ENCODE assay signal across 14 mouse cellular contexts in the genomic region with DNA sequence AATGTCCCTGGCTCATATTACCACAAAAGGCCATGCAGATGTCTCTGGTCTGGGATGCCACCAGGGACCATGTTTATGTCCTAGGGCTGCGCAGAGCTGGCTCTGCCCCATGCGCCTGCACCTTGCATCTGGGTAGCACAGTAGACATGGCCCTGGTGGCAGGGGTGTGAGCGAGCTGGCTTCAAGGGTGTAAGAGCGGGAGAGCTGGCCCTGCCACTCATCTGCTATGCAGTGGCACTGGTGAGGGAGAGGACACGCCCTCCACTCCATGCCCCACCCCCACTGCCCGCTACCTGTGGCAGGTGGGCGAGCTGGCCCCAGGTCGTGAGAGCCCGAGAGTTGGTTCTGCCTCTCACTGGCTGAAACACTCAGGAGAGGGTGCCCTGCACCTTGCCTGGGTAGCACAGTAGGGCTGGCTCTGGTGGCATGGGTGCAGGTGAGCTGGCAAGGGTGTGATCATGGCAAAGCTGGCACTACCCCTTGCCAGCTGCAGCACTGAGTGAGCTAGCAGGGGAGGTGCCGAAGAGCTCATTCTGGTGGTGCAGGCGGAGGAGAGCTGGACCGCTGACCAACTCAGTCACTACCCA. TPM values are rescaled to one million over a fixed set of nuclear protein-coding genes. Genes with fewer than 3 reads are reported as not detected.
DNase-seq lines count a peak whose midpoint lies in the region; ATAC-seq and TF ChIP-seq lines count a peak whose summit lies in the region.
"Had no signal": no experiment of that assay in that cellular context is flagged by ENCODE, and none has a peak within 500 bp of the region (broad histone marks: within the 10 kb centered on the region; RNA-seq: fewer than 3 reads in every experiment).

No protein-coding gene starts in this region.

- ATAC-seq in forebrain, embryonic 13.5 days = 0 out of 2 replicates have a peak, but pooled peaks have one; percentile 20
- no peak for ATAC-seq in forebrain, embryonic 11.5 days (replicated peaks; ENCODE audit: low FRiP score)
- 0 out of 2 replicates have a peak, but pooled peaks have one; percentile 27 for ATAC-seq in hindbrain, embryonic 16.5 days
- peak; percentile 39; the same call in 1 of the 2 replicates for ATAC-seq in midbrain, embryonic 11.5 days (ENCODE audit: low FRiP score)
- no peak for ATAC-seq in midbrain, postnatal 0 days (ENCODE audit: low FRiP score)
- ATAC-seq in stomach, embryonic 14.5 days (ENCODE audit: insufficient number of reproducible peaks, insufficient read depth, low FRiP score, low read depth) = peak; percentile 50; the same call in 1 of the 2 replicates
- ATAC-seq: intestine, embryonic 16.5 days had no signal

- TF ChIP-seq CTCF in midbrain, postnatal 0 days (IDR thresholded peaks at IDR 0.05) = no peak

- H3K27me3 ChIP-seq in forebrain, embryonic 13.5 days = no peaks in the 10 kb centered on the region
- no peaks in the 10 kb centered on the region for H3K27me3 ChIP-seq in forebrain, embryonic 11.5 days (ENCODE audit: control insufficient read depth, insufficient read depth, low read length)
- H3K27me3 ChIP-seq in hindbrain, embryonic 16.5 days (replicated peaks; ENCODE audit: control insufficient read depth, insufficient read depth, low read length) = no peaks in the 10 kb centered on the region
- no peaks in the 10 kb centered on the region for H3K27me3 ChIP-seq in hindbrain, embryonic 10.5 days (ENCODE audit: insufficient read depth, poor library complexity, severe bottlenecking)
- no peaks in the 10 kb centered on the region for H3K27me3 ChIP-seq in midbrain, embryonic 11.5 days (ENCODE audit: control insufficient read depth, insufficient read depth, low read length)
- H3K27me3 ChIP-seq in midbrain, postnatal 0 days (ENCODE audit: insufficient read depth, low read length) = no peaks in the 10 kb centered on the region
- no peaks in the 10 kb centered on the region for H3K27me3 ChIP-seq in stomach, embryonic 14.5 days (ENCODE audit: control insufficient read depth, insufficient read depth, low read length)
- H3K27me3 ChIP-seq: liver, embryonic 15.5 days had no signal

- no peak overlapping the region for H3K4me2 ChIP-seq in forebrain, embryonic 13.5 days
- H3K4me2 ChIP-seq in forebrain, embryonic 11.5 days (ENCODE audit: low read depth, low read length, severe bottlenecking) = no peak overlapping the region
- no peak overlapping the region for H3K4me2 ChIP-seq in hindbrain, embryonic 16.5 days (ENCODE audit: low read length)
- no peak overlapping the region for H3K4me2 ChIP-seq in midbrain, embryonic 11.5 days
- no peak overlapping the region for H3K4me2 ChIP-seq in midbrain, postnatal 0 days (ENCODE audit: low read depth, low read length, poor library complexity, severe bottlenecking)
- no peak overlapping the region for H3K4me2 ChIP-seq in stomach, embryonic 14.5 days (replicated peaks; ENCODE audit: low read depth, low read length)
- H3K4me2 ChIP-seq: liver, embryonic 15.5 days had no signal

- 98% methylated on average over 12 of the region's 12 CpGs for WGBS in forebrain, embryonic 13.5 days
- WGBS in forebrain, embryonic 11.5 days = 97% methylated on average over 12 of the region's 12 CpGs
- WGBS in hindbrain, embryonic 16.5 days = 96% methylated on average over 11 of the region's 12 CpGs
- WGBS in hindbrain, embryonic 10.5 days = 97% methylated on average over 12 of the region's 12 CpGs
- WGBS in midbrain, embryonic 11.5 days = 95% methylated on average over 12 of the region's 12 CpGs
- 97% methylated on average over 12 of the region's 12 CpGs for WGBS in midbrain, postnatal 0 days
- WGBS in stomach, embryonic 14.5 days = 93% methylated on average over 12 of the region's 12 CpGs

- H3K4me3 ChIP-seq in forebrain, embryonic 13.5 days = no peak overlapping the region
- H3K4me3 ChIP-seq in forebrain, embryonic 11.5 days (ENCODE audit: low read depth, low read length) = no peak overlapping the region
- H3K4me3 ChIP-seq in hindbrain, embryonic 16.5 days (ENCODE audit: low read length) = no peak overlapping the region
- H3K4me3 ChIP-seq in hindbrain, embryonic 10.5 days = no peak overlapping the region
- no peak overlapping the region for H3K4me3 ChIP-seq in midbrain, embryonic 11.5 days (ENCODE audit: low read depth, low read length)
- H3K4me3 ChIP-seq in midbrain, postnatal 0 days (ENCODE audit: low read depth, low read length) = no peak overlapping the region
- no peak overlapping the region for H3K4me3 ChIP-seq in stomach, embryonic 14.5 days (ENCODE audit: low read depth, low read length)
- H3K4me3 ChIP-seq: erythroblast, embryonic 14.5 days; gastrocnemius, adult 2 months; liver, embryonic 15.5 days had no signal

- DNase-seq in forebrain, embryonic 11.5 days (ENCODE audit: low spot score) = no peak
- no peak for DNase-seq in hindbrain, embryonic 10.5 days (ENCODE audit: low spot score)
- no peak for DNase-seq in midbrain, embryonic 11.5 days (ENCODE audit: low spot score, missing footprints)
- DNase-seq in midbrain, postnatal 0 days (ENCODE audit: low spot score) = no peak
- DNase-seq in adrenal gland, adult 18-20 months (ENCODE audit: low spot score in 2 of 2) = no peak
- DNase-seq: adrenal gland, postnatal 36 days; gastrocnemius, adult 2 months; right cerebral cortex, postnatal 25 days had no signal

- no peaks in the 10 kb centered on the region for H3K36me3 ChIP-seq in forebrain, embryonic 13.5 days (ENCODE audit: poor library complexity, severe bottlenecking)
- H3K36me3 ChIP-seq in forebrain, embryonic 11.5 days (ENCODE audit: control insufficient read depth, insufficient read depth, low read length) = no peaks in the 10 kb centered on the region; the same call in 1 of the 2 replicates
- no peaks in the 10 kb centered on the region for H3K36me3 ChIP-seq in hindbrain, embryonic 16.5 days (ENCODE audit: control insufficient read depth, insufficient read depth, low read length)
- H3K36me3 ChIP-seq in hindbrain, embryonic 10.5 days = peaks cover 23% of the 10 kb centered on the region
- H3K36me3 ChIP-seq in midbrain, embryonic 11.5 days (ENCODE audit: control insufficient read depth, insufficient read depth, low read length) = no peaks in the 10 kb centered on the region
- H3K36me3 ChIP-seq in midbrain, postnatal 0 days (ENCODE audit: insufficient read depth, low read length) = no peaks in the 10 kb centered on the region
- no peaks in the 10 kb centered on the region; the same call in 1 of the 2 replicates for H3K36me3 ChIP-seq in stomach, embryonic 14.5 days (ENCODE audit: control insufficient read depth, insufficient read depth, low read length)
- H3K36me3 ChIP-seq: liver, embryonic 15.5 days had no signal

- no peaks in the 10 kb centered on the region for H3K9me3 ChIP-seq in forebrain, embryonic 13.5 days (replicated peaks)
- no peaks in the 10 kb centered on the region for H3K9me3 ChIP-seq in forebrain, embryonic 11.5 days (ENCODE audit: control insufficient read depth, low read length)
- no peaks in the 10 kb centered on the region for H3K9me3 ChIP-seq in hindbrain, embryonic 16.5 days (ENCODE audit: control insufficient read depth, low read length)
- H3K9me3 ChIP-seq in hindbrain, embryonic 10.5 days = no peaks in the 10 kb centered on the region
- no peaks in the 10 kb centered on the region for H3K9me3 ChIP-seq in midbrain, embryonic 11.5 days (ENCODE audit: control insufficient read depth, low read length)
- no peaks in the 10 kb centered on the region for H3K9me3 ChIP-seq in midbrain, postnatal 0 days (ENCODE audit: low read length)
- no peaks in the 10 kb centered on the region for H3K9me3 ChIP-seq in stomach, embryonic 14.5 days (ENCODE audit: control insufficient read depth, low read depth, low read length)
- H3K9me3 ChIP-seq: liver, embryonic 15.5 days had no signal

- H3K4me1 ChIP-seq in forebrain, embryonic 13.5 days = peaks cover 21% of the 10 kb centered on the region
- H3K4me1 ChIP-seq in forebrain, embryonic 11.5 days (replicated peaks; ENCODE audit: control insufficient read depth, insufficient read depth, low read length) = peaks cover 7% of the 10 kb centered on the region
- no peaks in the 10 kb centered on the region; the same call in 1 of the 2 replicates for H3K4me1 ChIP-seq in hindbrain, embryonic 16.5 days (ENCODE audit: control insufficient read depth, insufficient read depth, low read depth, low read length)
- peaks cover 23% of the 10 kb centered on the region for H3K4me1 ChIP-seq in hindbrain, embryonic 10.5 days (replicated peaks)
- H3K4me1 ChIP-seq in midbrain, embryonic 11.5 days (ENCODE audit: control insufficient read depth, insufficient read depth, low read length) = peaks cover 3% of the 10 kb centered on the region; the same call in 1 of the 2 replicates
- H3K4me1 ChIP-seq in midbrain, postnatal 0 days (ENCODE audit: insufficient read depth, low read length) = no peaks in the 10 kb centered on the region
- 0 out of 2 replicates have a peak, but pooled peaks cover 8% of the 10 kb centered on the region for H3K4me1 ChIP-seq in stomach, embryonic 14.5 days (ENCODE audit: control insufficient read depth, insufficient read depth, low read length)
- H3K4me1 ChIP-seq: liver, embryonic 15.5 days had no signal

- H3K9ac ChIP-seq in forebrain, embryonic 13.5 days = no peak overlapping the region
- no peak overlapping the region for H3K9ac ChIP-seq in forebrain, embryonic 11.5 days (ENCODE audit: low read length)
- no peak overlapping the region for H3K9ac ChIP-seq in hindbrain, embryonic 16.5 days (ENCODE audit: low read depth, low read length)
- no peak overlapping the region for H3K9ac ChIP-seq in midbrain, embryonic 11.5 days (ENCODE audit: low read length)
- no peak overlapping the region for H3K9ac ChIP-seq in midbrain, postnatal 0 days (replicated peaks; ENCODE audit: low read length, poor library complexity, severe bottlenecking)
- H3K9ac ChIP-seq in stomach, embryonic 14.5 days (replicated peaks; ENCODE audit: low read depth, low read length) = no peak overlapping the region
- H3K9ac ChIP-seq: liver, embryonic 15.5 days had no signal

- H3K27ac ChIP-seq in forebrain, embryonic 13.5 days = no peak overlapping the region
- H3K27ac ChIP-seq in forebrain, embryonic 11.5 days (ENCODE audit: low read depth, low read length) = no peak overlapping the region
- no peak overlapping the region for H3K27ac ChIP-seq in hindbrain, embryonic 16.5 days (ENCODE audit: low read depth, low read length)
- H3K27ac ChIP-seq in hindbrain, embryonic 10.5 days = no peak overlapping the region
- H3K27ac ChIP-seq in midbrain, embryonic 11.5 days (ENCODE audit: low read depth, low read length) = no peak overlapping the region
- no peak overlapping the region for H3K27ac ChIP-seq in midbrain, postnatal 0 days (ENCODE audit: low read depth, low read length)
- no peak overlapping the region for H3K27ac ChIP-seq in stomach, embryonic 14.5 days (ENCODE audit: low read length)
- H3K27ac ChIP-seq: gastrocnemius, adult 2 months; liver, embryonic 15.5 days had no signal

RNA-seq across cellular contexts. Expression of gene Pawr, which starts 24.8 kb away (rescaled TPM):
- polyA plus RNA-seq in forebrain, embryonic 13.5 days (2015; fragmentation: Nextera tagmentation; extraction: Ambion mirVana) = 4.3 and 4.7 TPM in 2 replicates
- polyA plus RNA-seq in forebrain, embryonic 11.5 days (2014; fragmentation: Nextera tagmentation; extraction: Ambion mirVana) = 18.3 and 20.5 TPM in 2 replicates
- 2.3 and 2.8 TPM in 2 replicates for polyA plus RNA-seq in hindbrain, embryonic 16.5 days (2015; fragmentation: Nextera tagmentation; extraction: Ambion mirVana)
- 10.5 and 11.0 TPM in 2 replicates for polyA plus RNA-seq in hindbrain, embryonic 10.5 days (2016; fragmentation: Nextera tagmentation; extraction: Ambion mirVana)
- 14.4 and 14.5 TPM in 2 replicates for polyA plus RNA-seq in midbrain, embryonic 11.5 days (2014; fragmentation: Nextera tagmentation; extraction: Ambion mirVana)
- total RNA-seq in midbrain, postnatal 0 days (2014; rRNA removed) = 5.1 and 8.4 TPM in 2 replicates
- 1.9 and 2.3 TPM in 2 replicates for polyA plus RNA-seq in midbrain, postnatal 0 days (2015; fragmentation: Nextera tagmentation; extraction: Ambion mirVana)
- 13.5 and 18.5 TPM in 2 replicates for polyA plus RNA-seq in stomach, embryonic 14.5 days (2014; fragmentation: Nextera tagmentation; extraction: Ambion mirVana)
- 10 to 100 TPM in 1 of 2 experiments, 1 to 10 TPM in 1; 8.0 to 10.3 TPM for total RNA-seq in adrenal gland, adult 18-20 months (2021)

Comparison
In these comparisons a context has a peak if more than half of its experiments do, and no peak if none do; other contexts are left out.
1. ATAC-seq: peak in forebrain, embryonic 13.5 days (single experiment), hindbrain, embryonic 16.5 days (single experiment), midbrain, embryonic 11.5 days (single experiment) and stomach, embryonic 14.5 days (single experiment); none in forebrain, embryonic 11.5 days (single experiment) and midbrain, postnatal 0 days (single experiment).